Mouse (Mus musculus): ENCODE measurements around the gene Scrn1.

DNA sequence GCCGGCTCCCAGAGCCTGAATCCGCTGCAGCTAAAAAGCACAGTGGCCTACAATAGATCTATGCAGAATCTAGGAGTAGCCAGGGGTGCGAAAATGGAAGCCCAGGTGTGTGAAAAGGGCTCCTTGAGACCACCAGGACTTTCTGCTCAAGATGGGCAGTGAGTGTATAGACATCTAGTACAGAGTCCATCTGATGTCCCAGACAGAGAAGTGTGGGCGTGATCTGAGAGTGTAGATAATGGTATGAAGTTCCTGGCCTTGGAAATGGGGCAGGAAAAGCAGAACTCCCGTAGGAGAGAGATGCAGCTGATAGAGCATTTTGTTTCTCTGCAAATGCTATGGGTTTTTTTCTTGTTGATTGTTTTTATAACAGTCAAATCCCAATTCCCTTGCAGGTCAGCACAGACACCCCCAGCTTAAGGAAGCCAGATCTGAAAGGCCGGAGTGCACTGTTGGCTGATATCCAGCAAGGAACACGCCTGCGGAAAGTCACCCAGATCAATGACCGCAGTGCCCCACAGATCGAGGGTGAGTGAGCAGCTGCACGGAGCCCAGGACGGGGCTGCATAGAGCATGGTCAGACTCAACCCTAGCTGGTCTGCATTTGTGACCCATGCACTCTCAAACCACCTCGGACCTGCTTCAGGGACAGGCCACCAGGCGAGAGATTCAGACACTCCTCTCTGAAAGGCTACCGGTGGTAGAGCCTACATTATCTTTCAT lies 84.7 kb downstream of the Scrn1 start:
- no peak for TF ChIP-seq CTCF (IDR thresholded peaks at IDR 0.05; ENCODE audit: low read depth)
- TF ChIP-seq EP300 (optimal IDR thresholded peaks at IDR 0.05), result no peak

Data from stomach, postnatal 0 days (tissue).